ENCODE assay signal across 32 mouse cellular contexts in the genomic region with DNA sequence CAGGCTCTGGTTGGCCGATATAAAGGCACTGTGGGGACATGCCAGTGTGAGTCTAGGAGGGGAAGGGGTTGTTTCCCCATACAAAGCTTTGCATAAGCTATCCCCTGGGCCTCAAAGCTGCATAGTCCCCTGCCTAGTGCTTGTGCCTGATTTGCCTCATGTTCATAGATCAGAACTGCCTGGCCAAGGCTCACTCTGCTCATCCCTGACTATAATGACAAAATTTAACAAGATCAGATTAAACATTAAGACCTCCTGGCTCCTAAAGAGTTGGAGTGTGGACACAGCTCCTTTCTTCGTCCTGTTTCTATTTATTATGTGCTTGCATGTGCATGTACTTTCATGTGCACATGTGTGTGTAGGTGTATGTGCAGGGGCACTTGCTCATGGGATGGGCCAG. TPM values are rescaled to one million over a fixed set of nuclear protein-coding genes. Genes with fewer than 3 reads are reported as not detected.
"Had no signal": no experiment of that assay in that cellular context is flagged by ENCODE, and none has a peak within 500 bp of the region (broad histone marks: within the 10 kb centered on the region; RNA-seq: fewer than 3 reads in every experiment).

No protein-coding gene starts in this region.

- H3K4me1 ChIP-seq: heart, embryonic 13.5 days; heart, embryonic 15.5 days; hindbrain, embryonic 12.5 days; intestine, embryonic 15.5 days; liver, embryonic 13.5 days; liver, embryonic 15.5 days had no signal

- ATAC-seq: forebrain, embryonic 16.5 days; hindbrain, embryonic 16.5 days; inflammation-experienced regulatory T-cells, adult 6 months; intestine, embryonic 15.5 days; intestine, postnatal 0 days; liver, postnatal 0 days had no signal

- H3K27me3 ChIP-seq: heart, embryonic 13.5 days; heart, embryonic 15.5 days; hindbrain, embryonic 12.5 days; intestine, embryonic 15.5 days; limb, embryonic 12.5 days; liver, embryonic 13.5 days; liver, embryonic 15.5 days had no signal

- H3K4me2 ChIP-seq: heart, embryonic 11.5 days; heart, embryonic 13.5 days; heart, embryonic 15.5 days; hindbrain, embryonic 12.5 days; hindbrain, embryonic 14.5 days; intestine, embryonic 15.5 days; limb, embryonic 12.5 days; liver, embryonic 11.5 days; liver, embryonic 13.5 days; liver, embryonic 15.5 days had no signal

- DNase-seq: gastrocnemius, adult 2 months; gastrocnemius, postnatal 10 days; gastrocnemius, postnatal 25 days; heart, adult 2 months; heart, postnatal 4 days; kidney, postnatal 4 days; liver; liver, embryonic 13.5 days; liver, postnatal 0 days had no signal

- H3K27ac ChIP-seq: gastrocnemius, adult 2 months; heart, adult 2 months; heart, embryonic 13.5 days; heart, embryonic 15.5 days; hindbrain, embryonic 10.5 days; hindbrain, embryonic 12.5 days; hindbrain, embryonic 14.5 days; intestine, embryonic 15.5 days; kidney, postnatal 0 days; layer of hippocampus, adult 2 months; left cerebral cortex, adult 2 months; limb, embryonic 10.5 days; limb, embryonic 12.5 days; liver, embryonic 13.5 days; liver, embryonic 15.5 days had no signal

- H3K4me3 ChIP-seq: gastrocnemius, adult 2 months; heart, adult 2 months; heart, embryonic 13.5 days; heart, embryonic 15.5 days; hindbrain, embryonic 10.5 days; hindbrain, embryonic 12.5 days; intestine, embryonic 15.5 days; layer of hippocampus, adult 2 months; left cerebral cortex, adult 2 months; limb, embryonic 10.5 days; limb, embryonic 12.5 days; liver, embryonic 13.5 days; liver, embryonic 15.5 days had no signal

- H3K36me3 ChIP-seq: heart, embryonic 13.5 days; heart, embryonic 15.5 days; hindbrain, embryonic 10.5 days; hindbrain, embryonic 12.5 days; intestine, embryonic 15.5 days; limb, embryonic 10.5 days; limb, embryonic 12.5 days; liver, embryonic 13.5 days; liver, embryonic 15.5 days had no signal

- H3K9me3 ChIP-seq: heart, embryonic 13.5 days; heart, embryonic 15.5 days; hindbrain, embryonic 10.5 days; hindbrain, embryonic 12.5 days; intestine, embryonic 15.5 days; limb, embryonic 10.5 days; limb, embryonic 12.5 days; liver, embryonic 13.5 days; liver, embryonic 15.5 days had no signal

- H3K9ac ChIP-seq: heart, embryonic 13.5 days; heart, embryonic 15.5 days; hindbrain, embryonic 12.5 days; hindbrain, embryonic 14.5 days; intestine, embryonic 15.5 days; limb, embryonic 12.5 days; liver, embryonic 13.5 days; liver, embryonic 15.5 days; liver, postnatal 0 days had no signal

RNA-seq across cellular contexts. Expression of a gene that starts 39.3 kb away (rescaled TPM):
- total RNA-seq: gastrocnemius, adult 2 months; gastrocnemius, postnatal 25 days; gastrocnemius, postnatal 4 days; heart, adult 2 months; heart, postnatal 25 days; heart, postnatal 4 days had no signal
- polyA plus RNA-seq: heart, adult 2 months; heart, embryonic 11.5 days; heart, embryonic 13.5 days; heart, embryonic 15.5 days; heart, postnatal 0 days; inflammation-experienced regulatory T-cells, adult 6 months; intestine, embryonic 15.5 days; intestine, postnatal 0 days; kidney, embryonic 14.5 days; kidney, postnatal 0 days; limb, embryonic 10.5 days; limb, embryonic 12.5 days; limb, embryonic 14.5 days; liver, embryonic 11.5 days; liver, embryonic 13.5 days; liver, embryonic 15.5 days; liver, postnatal 0 days had no signal
